Mouse (Mus musculus) liver, adult 2 months (tissue): Measurements from ENCODE around the gene Alox12. TPM values are rescaled to one million over a fixed set of nuclear protein-coding genes. Genes with fewer than 3 reads are reported as not detected.

ENCODE experiments used
- DNase-seq: peaks from one replicate; pipeline ENCODE4 v3.0.0-alpha.2; 2011; ENCODE audit warnings: low read depth, low spot score; ENCODE audit errors: extremely low read depth
- H3K27ac ChIP-seq: fragments of 200-500 bp; replicated peaks from 2 replicates; pipeline ENCODE4 v1.5.1; 2012; ENCODE audit warnings: low read depth, mild to moderate bottlenecking, control low read depth, inconsistent platforms, low read length; ENCODE audit not compliant: insufficient read depth
- H3K27me3 ChIP-seq: fragments of 200-500 bp; 2 replicates; pipeline ENCODE4 v1.6.1; 2012; ENCODE audit warnings: mild to moderate bottlenecking, moderate library complexity, low read length, inconsistent platforms; ENCODE audit not compliant: control insufficient read depth, insufficient read depth
- H3K36me3 ChIP-seq: fragments of 200-500 bp; 2 replicates; pipeline ENCODE4 v1.6.1; 2012; ENCODE audit warnings: low read length, inconsistent platforms; ENCODE audit not compliant: control insufficient read depth, insufficient read depth
- H3K4me1 ChIP-seq: fragments of 200-500 bp; 2 replicates; pipeline ENCODE4 v1.6.1; 2011; ENCODE audit warnings: low read length; ENCODE audit not compliant: control insufficient read depth, insufficient read depth
- H3K4me3 ChIP-seq: fragments of 200-500 bp; 2 replicates; pipeline ENCODE4 v1.5.1; 2011; ENCODE audit warnings: low read depth, mild to moderate bottlenecking, control low read depth, low read length, moderate library complexity; ENCODE audit not compliant: insufficient read depth
- H3K79me2 ChIP-seq: fragments of 200-500 bp; 2 replicates; pipeline ENCODE4 v1.6.1; 2012; ENCODE audit warnings: inconsistent platforms, mild to moderate bottlenecking, low read length, moderate library complexity; ENCODE audit not compliant: control insufficient read depth, insufficient read depth
- H3K9ac ChIP-seq: fragments of 200-500 bp; 2 replicates; pipeline ENCODE4 v1.6.1; 2012; ENCODE audit warnings: low read depth, mild to moderate bottlenecking, control low read depth, inconsistent platforms, low read length
- CTCF ChIP-seq: fragments of 200-500 bp; IDR thresholded peaks from 2 replicates; pipeline ENCODE4 v1.5.1; 2011; ENCODE audit warnings: low read depth, low read length, control low read depth
- POLR2A ChIP-seq: fragments of 200-500 bp; IDR thresholded peaks from 2 replicates; pipeline ENCODE4 v1.6.1; 2011; ENCODE audit warnings: low read length, control low read depth; ENCODE audit not compliant: insufficient read depth; ENCODE audit errors: extremely low read depth
- WGBS: fragments of 180-500 bp; shearing (Covaris S2); methylation state at CpG from one replicate; pipeline ENCODE4 v1.1.7; 2018; 5-methylcytosine and 5-hydroxymethylcytosine counted together
- polyA plus RNA-seq: library from polyadenylated mRNA; depleted of rRNA; stranded (reverse); fragments of >200 nt; gene quantifications from 2 replicates; pipeline ENCODE4 v1.2.3, GENCODE M21; 2012
- total RNA-seq: library from RNA; depleted of rRNA; stranded (reverse); fragments of >200 nt; gene quantifications from 2 replicates; pipeline ENCODE4 v1.2.3, GENCODE M21; 2014

Gene Alox12
- total and polyA plus RNA-seq, 2 experiments: 0.09 to 0.28 TPM

GRCm38 (mm10) chr11:70234037-70234436 is 21.1 kb downstream of the Alox12 start:
- TF ChIP-seq POLR2A (no peak), CTCF (no peak)
- Histone ChIP-seq H3K27ac (no peak overlapping the region), H3K36me3 (no peaks in the 10 kb centered on the region), H3K4me1 (peaks cover 7% of the 10 kb centered on the region), H3K9ac (no peak overlapping the region), H3K4me3 (no peak overlapping the region), H3K27me3 (no peaks in the 10 kb centered on the region), H3K79me2 (no peaks in the 10 kb centered on the region; the same call in 1 of the 2 replicates)
- 64% methylated on average over 5 of the region's 5 CpGs for WGBS
- DNase-seq: no peak

- Histone ChIP-seq H3K4me3 (peak overlapping the region; percentile 21), H3K36me3 (no peaks in the 10 kb centered on the region), H3K9ac (peak overlapping the region; percentile 69; the same call in 1 of the 2 replicates), H3K27ac (no peak overlapping the region; the same call in 1 of the 2 replicates), H3K79me2 (no peaks in the 10 kb centered on the region), H3K4me1 (peaks cover 4% of the 10 kb centered on the region; the same call in 1 of the 2 replicates), H3K27me3 (no peaks in the 10 kb centered on the region)
- TF ChIP-seq CTCF: no peak
- no peak for TF ChIP-seq POLR2A
- DNase-seq: no peak
- WGBS: 39% methylated on average over 8 of the region's 8 CpGs
These were observed 22.1 kb downstream of the Alox12 start for GRCm38 (mm10) chr11:70233016-70233415.

GRCm38 (mm10) chr11:70232546-70232945 is 22.6 kb downstream of the Alox12 start:
- no peaks in the 10 kb centered on the region for H3K79me2 ChIP-seq
- TF ChIP-seq POLR2A (no peak), CTCF (no peak)
- WGBS: 14% methylated on average over 10 of the region's 10 CpGs
- peak overlapping the region; percentile 69 for H3K9ac ChIP-seq
- DNase-seq: no peak
- no peaks in the 10 kb centered on the region for H3K36me3 ChIP-seq
- peak overlapping the region; percentile 67 for H3K4me3 ChIP-seq
- H3K27me3 ChIP-seq: no peaks in the 10 kb centered on the region
- peaks cover 4% of the 10 kb centered on the region for H3K4me1 ChIP-seq
- peak overlapping the region; percentile 50 for H3K27ac ChIP-seq

GRCm38 (mm10) chr11:70230239-70230727 is 24.9 kb downstream of the Alox12 start:
- no peaks in the 10 kb centered on the region for H3K36me3 ChIP-seq
- H3K9ac ChIP-seq: no peak overlapping the region
- 3% methylated on average over 32 of the region's 32 CpGs for WGBS
- no peaks in the 10 kb centered on the region for H3K79me2 ChIP-seq
- peak overlapping the region; percentile 30; the same call in 1 of the 2 replicates for H3K4me3 ChIP-seq
- no peaks in the 10 kb centered on the region; the same call in 1 of the 2 replicates for H3K4me1 ChIP-seq
- H3K27me3 ChIP-seq: no peaks in the 10 kb centered on the region
- peak overlapping the region; percentile 18; the same call in 1 of the 2 replicates for H3K27ac ChIP-seq
- TF ChIP-seq POLR2A (no peak), CTCF (peak; percentile 99)
- peak; percentile 33 for DNase-seq

- H3K4me1 ChIP-seq: no peaks in the 10 kb centered on the region; the same call in 1 of the 2 replicates
- TF ChIP-seq POLR2A (no peak), CTCF (no peak)
- no peaks in the 10 kb centered on the region for H3K27me3 ChIP-seq
- H3K27ac ChIP-seq: peak within 1 kb of the TSS; percentile 42
- H3K9ac ChIP-seq: peak within 1 kb of the TSS; percentile 44
- H3K79me2 ChIP-seq: no peaks in the 10 kb centered on the region
- WGBS: 7% methylated on average over 39 of the region's 39 CpGs
- H3K4me3 ChIP-seq: peak within 1 kb of the TSS; percentile 54
- no peak for DNase-seq
- H3K36me3 ChIP-seq: no peaks in the 10 kb centered on the region
These were observed 25.7 kb downstream of the Alox12 start, which contains the start of gene Bcl6b for GRCm38 (mm10) chr11:70229260-70230010. Gene Bcl6b, minus strand, starts transcription at chr11:70229798.
